Mouse (Mus musculus): ENCODE measurements around the gene Ano9.

DNA sequence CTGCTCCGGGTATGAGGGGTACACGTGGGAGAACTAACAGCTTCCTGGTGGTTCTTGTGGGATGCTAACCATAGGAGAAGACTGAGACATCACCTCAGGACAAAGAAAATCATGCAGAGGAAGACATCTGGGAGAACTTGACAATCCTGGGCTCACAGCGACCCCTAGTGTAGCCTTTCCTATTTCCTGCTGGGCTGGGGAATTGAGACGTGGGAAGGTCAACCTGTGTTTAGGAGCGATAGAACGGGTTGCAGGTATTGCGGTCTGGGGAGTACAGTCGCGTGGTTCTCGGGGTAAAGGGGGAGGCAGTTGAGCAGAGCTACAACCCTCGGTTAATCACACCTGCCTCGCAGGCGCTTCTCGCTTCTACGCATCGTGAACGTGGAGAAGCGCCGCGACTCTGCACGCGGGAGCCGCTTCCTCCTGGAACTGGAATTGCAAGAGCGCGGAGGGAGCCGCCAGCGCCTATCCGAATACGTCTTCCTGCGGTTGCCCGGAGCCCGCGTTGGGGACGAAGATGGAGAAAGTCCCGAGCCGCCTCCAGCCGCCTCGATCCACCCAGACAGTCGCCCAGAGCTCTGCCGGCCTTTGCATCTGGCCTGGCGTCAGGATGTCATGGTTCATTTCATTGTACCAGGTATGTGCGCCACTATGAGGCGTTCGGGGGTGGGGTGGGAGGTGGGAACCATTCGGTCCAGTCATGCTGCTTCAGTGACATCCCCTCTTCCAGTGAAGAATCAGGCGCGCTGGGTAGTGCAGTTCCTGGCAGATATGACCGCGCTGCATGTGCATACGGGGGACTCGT lies 47.3 kb downstream of the Ano9 start:
- TF ChIP-seq CTCF (IDR thresholded peaks at IDR 0.05; ENCODE audit: low read depth, low read length) (peak; percentile 79), EP300 (IDR thresholded peaks at IDR 0.05; ENCODE audit: insufficient read depth, low read depth, low read length) (no peak)

Measured in ES-Bruce4 (cell line).